Mouse (Mus musculus) liver, postnatal 0 days (tissue): Measurements from ENCODE around the gene Gabbr1.

Experiments
- CTCF ChIP-seq: sonication (generic); IDR thresholded peaks from 2 replicates; pipeline ENCODE4 v1.5.1; 2016; ENCODE audit warnings: antibody characterized with exemption, low read depth
- EP300 ChIP-seq: IDR thresholded peaks from 2 replicates; pipeline ENCODE4 v1.6.1; 2016; ENCODE audit warnings: antibody characterized with exemption, low read depth, mild to moderate bottlenecking

DNA sequence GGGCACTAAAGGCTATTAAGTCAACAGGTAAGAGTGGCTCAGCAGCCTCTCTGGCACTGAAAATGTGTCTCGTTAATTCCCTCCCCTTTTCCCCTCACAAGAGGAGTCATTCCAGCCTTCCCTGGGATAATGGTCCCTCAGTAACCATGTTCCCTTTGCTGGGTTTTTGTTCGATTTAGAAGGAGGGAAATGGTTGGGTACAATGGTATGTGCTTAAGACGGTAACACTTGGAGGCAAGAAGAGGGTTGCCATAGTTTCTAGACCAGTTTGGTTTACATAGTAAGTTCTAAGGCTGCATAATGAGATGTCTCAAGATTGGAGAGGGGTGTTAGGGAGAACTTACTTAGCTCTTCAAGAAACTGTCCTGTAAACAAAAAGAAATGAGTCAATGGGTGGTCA, 34.0 kb upstream of the Gabbr1 start:
- no peak for TF ChIP-seq CTCF
- TF ChIP-seq EP300, result no peak
